Mouse (Mus musculus): ENCODE measurements around the gene Cd302. TPM values are rescaled to one million over a fixed set of nuclear protein-coding genes. Genes with fewer than 3 reads are reported as not detected.

Gene Cd302
- polyA plus RNA-seq, 1 experiment from 2014 or later: 49.5 TPM

DNA sequence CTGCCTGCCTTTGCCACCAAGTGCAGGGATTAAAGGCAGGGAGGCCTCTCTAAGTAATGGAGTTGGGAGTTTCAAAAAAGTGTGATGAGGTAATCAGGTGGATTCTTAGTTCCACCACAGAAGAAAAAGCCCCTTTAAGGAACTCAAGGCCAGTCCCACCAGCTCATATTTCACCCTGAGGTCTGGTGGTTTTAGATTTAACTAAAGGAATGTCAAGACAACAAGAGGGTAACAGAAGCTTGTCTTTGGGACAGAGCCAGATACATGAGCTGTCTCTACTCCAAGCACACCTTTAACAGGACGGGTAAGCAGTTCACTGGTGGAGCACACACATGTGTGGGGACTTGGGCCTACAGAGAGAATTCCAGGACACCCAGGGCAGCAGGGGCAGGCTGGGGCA, 16.7 kb downstream of the Cd302 start:
- Histone ChIP-seq H3K4me3 (ENCODE audit: low read length) (no peak overlapping the region), H3K27ac (ENCODE audit: low read length) (peak overlapping the region; percentile 57), H3K4me1 (replicated peaks; ENCODE audit: control insufficient read depth, insufficient read depth, low read length) (peaks cover 4% of the 10 kb centered on the region; the same call in 1 of the 2 replicates), H3K36me3 (ENCODE audit: control insufficient read depth, insufficient read depth, low read length) (peaks cover 2% of the 10 kb centered on the region; the same call in 1 of the 2 replicates), H3K4me2 (ENCODE audit: low read depth, low read length) (no peak overlapping the region), H3K27me3 (ENCODE audit: control insufficient read depth, insufficient read depth, low read depth, low read length) (no peaks in the 10 kb centered on the region), H3K9ac (ENCODE audit: low read length) (no peak overlapping the region), H3K9me3 (ENCODE audit: control insufficient read depth, low read length) (no peaks in the 10 kb centered on the region)
- peak; percentile 38; the same call in 1 of the 2 replicates for ATAC-seq (ENCODE audit: low read depth)
- 40% methylated on average over 1 of the region's 1 CpGs for WGBS

- no peaks in the 10 kb centered on the region for H3K4me1 ChIP-seq (replicated peaks; ENCODE audit: control insufficient read depth, insufficient read depth, low read length)
- H3K27me3 ChIP-seq (ENCODE audit: control insufficient read depth, insufficient read depth, low read depth, low read length): no peaks in the 10 kb centered on the region
- no peaks in the 10 kb centered on the region; the same call in 1 of the 2 replicates for H3K9me3 ChIP-seq (ENCODE audit: control insufficient read depth, low read length)
- no peak overlapping the region for H3K4me2 ChIP-seq (ENCODE audit: low read depth, low read length)
- H3K36me3 ChIP-seq (ENCODE audit: control insufficient read depth, insufficient read depth, low read length): no peaks in the 10 kb centered on the region; the same call in 1 of the 2 replicates
- no peak overlapping the region for H3K4me3 ChIP-seq (ENCODE audit: low read length)
- H3K9ac ChIP-seq (ENCODE audit: low read length): no peak overlapping the region
- 74% methylated on average over 5 of the region's 5 CpGs for WGBS
- H3K27ac ChIP-seq (ENCODE audit: low read length): no peak overlapping the region
- no peak for ATAC-seq (ENCODE audit: low read depth)
Observed at GRCm38 (mm10) chr2:60260621-60261350, 23.5 kb downstream of the Cd302 start.

DNA sequence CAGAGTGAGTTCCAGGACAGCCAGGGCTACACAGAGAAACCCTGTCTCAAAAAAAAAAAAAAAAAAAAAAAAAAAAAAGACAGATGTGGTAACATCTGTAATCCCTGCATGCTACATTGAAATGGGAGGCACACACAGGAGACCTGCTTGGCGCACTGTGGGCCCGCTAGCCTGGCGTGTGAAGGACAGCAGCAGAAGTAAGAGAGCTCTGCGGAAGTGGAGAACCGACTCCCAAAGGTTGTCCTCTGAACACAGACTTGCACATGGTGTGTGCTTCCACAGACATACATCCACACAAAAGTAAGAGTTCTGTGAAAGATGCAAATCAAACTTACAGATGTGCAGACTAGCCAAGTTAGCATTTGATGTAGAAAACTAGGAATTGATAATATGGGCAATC, 25.1 kb downstream of the Cd302 start:
- H3K27me3 ChIP-seq (ENCODE audit: control insufficient read depth, insufficient read depth, low read depth, low read length): no peaks in the 10 kb centered on the region
- ATAC-seq (ENCODE audit: low read depth): no peak
- no peaks in the 10 kb centered on the region for H3K4me1 ChIP-seq (replicated peaks; ENCODE audit: control insufficient read depth, insufficient read depth, low read length)
- H3K36me3 ChIP-seq (ENCODE audit: control insufficient read depth, insufficient read depth, low read length): peaks cover 6% of the 10 kb centered on the region; the same call in 1 of the 2 replicates
- H3K4me3 ChIP-seq (ENCODE audit: low read length): no peak overlapping the region
- no peak overlapping the region for H3K9ac ChIP-seq (ENCODE audit: low read length)
- no peak overlapping the region for H3K4me2 ChIP-seq (ENCODE audit: low read depth, low read length)
- H3K27ac ChIP-seq (ENCODE audit: low read length): no peak overlapping the region
- 92% methylated on average over 5 of the region's 5 CpGs for WGBS
- no peaks in the 10 kb centered on the region; the same call in 1 of the 2 replicates for H3K9me3 ChIP-seq (ENCODE audit: control insufficient read depth, low read length)

- Histone ChIP-seq H3K9ac (ENCODE audit: low read length) (no peak overlapping the region), H3K36me3 (ENCODE audit: control insufficient read depth, insufficient read depth, low read length) (peaks cover 10% of the 10 kb centered on the region; the same call in 1 of the 2 replicates), H3K4me3 (ENCODE audit: low read length) (no peak overlapping the region), H3K4me1 (replicated peaks; ENCODE audit: control insufficient read depth, insufficient read depth, low read length) (no peaks in the 10 kb centered on the region), H3K27ac (ENCODE audit: low read length) (no peak overlapping the region), H3K4me2 (ENCODE audit: low read depth, low read length) (no peak overlapping the region), H3K9me3 (ENCODE audit: control insufficient read depth, low read length) (no peaks in the 10 kb centered on the region; the same call in 1 of the 2 replicates), H3K27me3 (ENCODE audit: control insufficient read depth, insufficient read depth, low read depth, low read length) (no peaks in the 10 kb centered on the region)
- WGBS: 40% methylated on average over 2 of the region's 2 CpGs
- ATAC-seq (ENCODE audit: low read depth): peak; percentile 65; the same call in 1 of the 2 replicates
Observed at GRCm38 (mm10) chr2:60256751-60257150, 27.5 kb downstream of the Cd302 start.

GRCm38 (mm10) chr2:60253506-60253905, 30.8 kb downstream of the Cd302 start:
- Histone ChIP-seq H3K9ac (ENCODE audit: low read length) (no peak overlapping the region), H3K9me3 (ENCODE audit: control insufficient read depth, low read length) (no peaks in the 10 kb centered on the region), H3K4me3 (ENCODE audit: low read length) (no peak overlapping the region), H3K4me2 (ENCODE audit: low read depth, low read length) (no peak overlapping the region), H3K27me3 (ENCODE audit: control insufficient read depth, insufficient read depth, low read depth, low read length) (no peaks in the 10 kb centered on the region), H3K27ac (ENCODE audit: low read length) (no peak overlapping the region), H3K36me3 (ENCODE audit: control insufficient read depth, insufficient read depth, low read length) (peaks cover 20% of the 10 kb centered on the region), H3K4me1 (replicated peaks; ENCODE audit: control insufficient read depth, insufficient read depth, low read length) (no peaks in the 10 kb centered on the region)
- ATAC-seq (ENCODE audit: low read depth): no peak

GRCm38 (mm10) chr2:60252782-60253181, 31.5 kb downstream of the Cd302 start:
- ATAC-seq (ENCODE audit: low read depth): no peak
- WGBS: 79% methylated on average over 4 of the region's 4 CpGs
- no peak overlapping the region for H3K9ac ChIP-seq (ENCODE audit: low read length)

GRCm38 (mm10) chr2:60234506-60234905, 49.8 kb downstream of the Cd302 start:
- no peak overlapping the region for H3K9ac ChIP-seq (ENCODE audit: low read length)
- no peaks in the 10 kb centered on the region for H3K27me3 ChIP-seq (ENCODE audit: control insufficient read depth, insufficient read depth, low read depth, low read length)
- peaks cover 47% of the 10 kb centered on the region for H3K36me3 ChIP-seq (ENCODE audit: control insufficient read depth, insufficient read depth, low read length)
- WGBS: 86% methylated on average over 7 of the region's 7 CpGs
- no peaks in the 10 kb centered on the region for H3K4me1 ChIP-seq (replicated peaks; ENCODE audit: control insufficient read depth, insufficient read depth, low read length)
- no peak overlapping the region for H3K27ac ChIP-seq (ENCODE audit: low read length)
- no peaks in the 10 kb centered on the region for H3K9me3 ChIP-seq (ENCODE audit: control insufficient read depth, low read length)
- H3K4me3 ChIP-seq (ENCODE audit: low read length): no peak overlapping the region
- ATAC-seq (ENCODE audit: low read depth): no peak
- H3K4me2 ChIP-seq (ENCODE audit: low read depth, low read length): no peak overlapping the region

More at GRCm38 (mm10) chr2:60252782-60253181, 31.5 kb downstream of the Cd302 start:
- H3K9me3 ChIP-seq (ENCODE audit: control insufficient read depth, low read length): no peaks in the 10 kb centered on the region
- no peaks in the 10 kb centered on the region for H3K27me3 ChIP-seq (ENCODE audit: control insufficient read depth, insufficient read depth, low read depth, low read length)
- no peak overlapping the region for H3K27ac ChIP-seq (ENCODE audit: low read length)
- no peaks in the 10 kb centered on the region for H3K4me1 ChIP-seq (replicated peaks; ENCODE audit: control insufficient read depth, insufficient read depth, low read length)
- H3K4me2 ChIP-seq (ENCODE audit: low read depth, low read length): no peak overlapping the region
- peaks cover 20% of the 10 kb centered on the region for H3K36me3 ChIP-seq (ENCODE audit: control insufficient read depth, insufficient read depth, low read length)
- no peak overlapping the region for H3K4me3 ChIP-seq (ENCODE audit: low read length)

- H3K36me3 ChIP-seq (ENCODE audit: control insufficient read depth, insufficient read depth, low read length): peaks cover 40% of the 10 kb centered on the region
Observed at GRCm38 (mm10) chr2:60233147-60233546, 51.1 kb downstream of the Cd302 start.

DNA sequence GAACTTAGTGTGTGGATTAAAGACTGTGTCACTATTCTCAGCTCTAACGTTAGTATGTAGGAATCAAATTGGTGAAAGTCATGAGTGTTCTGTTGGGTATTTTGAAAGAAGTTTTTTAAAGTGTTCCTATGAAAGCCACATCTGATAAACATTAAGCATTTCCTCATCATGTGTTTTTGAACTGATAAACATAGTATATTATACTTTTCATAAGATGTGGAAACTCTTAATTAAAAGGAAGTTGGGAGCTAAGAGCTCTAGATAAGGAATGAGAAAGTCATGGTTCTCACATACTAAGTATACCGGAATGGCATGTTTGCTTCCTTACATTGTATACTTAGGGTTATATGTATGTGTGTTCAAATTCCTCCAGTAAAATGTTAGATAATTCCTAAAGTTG, 53.9 kb downstream of the Cd302 start:
- Histone ChIP-seq H3K9ac (ENCODE audit: low read length) (no peak overlapping the region), H3K36me3 (ENCODE audit: control insufficient read depth, insufficient read depth, low read length) (peaks cover 27% of the 10 kb centered on the region), H3K27ac (ENCODE audit: low read length) (no peak overlapping the region), H3K4me2 (ENCODE audit: low read depth, low read length) (no peak overlapping the region), H3K27me3 (ENCODE audit: control insufficient read depth, insufficient read depth, low read depth, low read length) (no peaks in the 10 kb centered on the region), H3K4me1 (replicated peaks; ENCODE audit: control insufficient read depth, insufficient read depth, low read length) (no peaks in the 10 kb centered on the region), H3K4me3 (ENCODE audit: low read length) (no peak overlapping the region), H3K9me3 (ENCODE audit: control insufficient read depth, low read length) (no peaks in the 10 kb centered on the region)
- ATAC-seq (ENCODE audit: low read depth): no peak
- 81% methylated on average over 2 of the region's 2 CpGs for WGBS

More at GRCm38 (mm10) chr2:60233147-60233546, 51.1 kb downstream of the Cd302 start:
- Histone ChIP-seq H3K9ac (ENCODE audit: low read length) (no peak overlapping the region), H3K4me3 (ENCODE audit: low read length) (no peak overlapping the region), H3K4me2 (ENCODE audit: low read depth, low read length) (no peak overlapping the region), H3K4me1 (replicated peaks; ENCODE audit: control insufficient read depth, insufficient read depth, low read length) (no peaks in the 10 kb centered on the region), H3K27me3 (ENCODE audit: control insufficient read depth, insufficient read depth, low read depth, low read length) (no peaks in the 10 kb centered on the region), H3K9me3 (ENCODE audit: control insufficient read depth, low read length) (no peaks in the 10 kb centered on the region), H3K27ac (ENCODE audit: low read length) (no peak overlapping the region)
- ATAC-seq (ENCODE audit: low read depth): no peak
- WGBS: 52% methylated on average over 2 of the region's 2 CpGs

Measured in lung, embryonic 16.5 days (tissue).